Mouse (Mus musculus): ENCODE data around the gene Rasgrf1.

GRCm38 (mm10) chr9:89891534-89892293, 18.0 kb upstream of the Rasgrf1 start:
- TF ChIP-seq CTCF (IDR thresholded peaks at IDR 0.05; ENCODE audit: extremely low read depth, insufficient read depth, low read length) (no peak), POLR2A (IDR thresholded peaks at IDR 0.05; ENCODE audit: extremely low read depth, insufficient read depth, low read length) (no peak)

Data from cortical plate, adult 2 months (tissue).